Mouse (Mus musculus): ENCODE results near the gene Ephb2.

- TF ChIP-seq EP300 (IDR thresholded peaks at IDR 0.05; ENCODE audit: insufficient read depth, low read depth, low read length) (no peak), POLR2A (IDR thresholded peaks at IDR 0.05; ENCODE audit: insufficient read depth, low read length) (no peak), CTCF (IDR thresholded peaks at IDR 0.05; ENCODE audit: low read depth, low read length) (no peak)
Observed at GRCm38 (mm10) chr4:136868371-136868770, 32.6 kb upstream of the Ephb2 start.
